Mouse (Mus musculus) liver, embryonic 16.5 days (tissue): ENCODE results near the gene Rbpj. TPM values are rescaled to one million over a fixed set of nuclear protein-coding genes. Genes with fewer than 3 reads are reported as not detected.
"Not testable (repeated sequence)": the region's sequence is repeated elsewhere in the genome, so short reads cannot be mapped to it uniquely, and the experiment has no call there.

Source experiments
- ATAC-seq: fragments of 200-750 bp; cut with Nextera tagmentation; 2 replicates; pipeline ENCODE4 v1.8.0; 2017; ENCODE audit warnings: low read depth, mild to moderate bottlenecking, moderate number of reproducible peaks, moderate library complexity
- H3K27ac ChIP-seq: fragments of 300-500 bp; sonication (generic); 2 replicates; pipeline ENCODE4 v1.5.1; 2014; ENCODE audit warnings: mild to moderate bottlenecking, low read length
- H3K27me3 ChIP-seq: fragments of 300-500 bp; sonication (generic); 2 replicates; pipeline ENCODE4 v1.6.1; 2014; ENCODE audit warnings: low read depth, low read length, mixed read lengths; ENCODE audit not compliant: control insufficient read depth, insufficient read depth
- H3K36me3 ChIP-seq: fragments of 300-500 bp; sonication (generic); 2 replicates; pipeline ENCODE4 v1.6.1; 2014; ENCODE audit warnings: mild to moderate bottlenecking; ENCODE audit not compliant: control insufficient read depth, insufficient read depth
- H3K4me1 ChIP-seq: fragments of 300-500 bp; sonication (generic); 2 replicates; pipeline ENCODE4 v1.6.1; 2014; ENCODE audit warnings: low read depth, low read length, mixed read lengths; ENCODE audit not compliant: control insufficient read depth
- H3K4me2 ChIP-seq: fragments of 300-500 bp; sonication (generic); 2 replicates; pipeline ENCODE4 v1.6.1; 2014; ENCODE audit warnings: low read depth, low read length, mixed read lengths
- H3K4me3 ChIP-seq: fragments of 300-500 bp; sonication (generic); 2 replicates; pipeline ENCODE4 v1.5.1; 2014; ENCODE audit warnings: low read depth, mild to moderate bottlenecking, low read length
- H3K9ac ChIP-seq: fragments of 300-500 bp; sonication (generic); 2 replicates; pipeline ENCODE4 v1.6.1; 2014; ENCODE audit warnings: low read depth, low read length
- H3K9me3 ChIP-seq: fragments of 300-500 bp; sonication (generic); replicated peaks from 2 replicates; pipeline ENCODE4 v1.6.1; 2016; ENCODE audit warnings: low read length; ENCODE audit not compliant: control insufficient read depth
- WGBS: fragments of 180-500 bp; shearing (Covaris S2); extraction: QIAGEN DNeasy Blood & Tissue Kit; methylation state at CpG from one replicate; pipeline ENCODE4 v1.1.7; 2014; ENCODE audit not compliant: insufficient replicate concordance; 5-methylcytosine and 5-hydroxymethylcytosine counted together
- polyA plus RNA-seq: library from polyadenylated mRNA; unstranded; fragments of >200 nt; fragmentation: Nextera tagmentation; extraction: Ambion mirVana; gene quantifications from 2 replicates; pipeline ENCODE4 v1.2.1, GENCODE M21; 2015

Rbpj gene
- polyA plus RNA-seq, 1 experiment from 2014 or later = 6.9 TPM

GRCm38 (mm10) chr5:53671507-53671906, 205.6 kb downstream of the Rbpj start:
- Histone ChIP-seq H3K4me1 (no peaks in the 10 kb centered on the region), H3K36me3 (no peaks in the 10 kb centered on the region), H3K4me2 (no peak overlapping the region), H3K4me3 (no peak overlapping the region), H3K27me3 (no peaks in the 10 kb centered on the region), H3K9ac (no peak overlapping the region), H3K9me3 (no peaks in the 10 kb centered on the region), H3K27ac (no peak overlapping the region)
- ATAC-seq = no peak
- WGBS = 57% methylated on average over 4 of the region's 4 CpGs

- no peak overlapping the region for H3K4me2 ChIP-seq
- no peaks in the 10 kb centered on the region for H3K9me3 ChIP-seq
- WGBS = 22% methylated on average over 5 of the region's 5 CpGs
- H3K27ac ChIP-seq = no peak overlapping the region
- no peaks in the 10 kb centered on the region for H3K36me3 ChIP-seq
- no peaks in the 10 kb centered on the region for H3K27me3 ChIP-seq
- H3K4me3 ChIP-seq = no peak overlapping the region
- no peak for ATAC-seq
- no peaks in the 10 kb centered on the region for H3K4me1 ChIP-seq
- no peak overlapping the region for H3K9ac ChIP-seq
Measured at GRCm38 (mm10) chr5:53672352-53672751, 206.4 kb downstream of the Rbpj start.

GRCm38 (mm10) chr5:53673493-53674150, 207.7 kb downstream of the Rbpj start:
- not testable (repeated sequence) for H3K4me1 ChIP-seq, H3K27me3 ChIP-seq, ATAC-seq, H3K9ac ChIP-seq, H3K9me3 ChIP-seq, H3K4me2 ChIP-seq, H3K4me3 ChIP-seq, H3K36me3 ChIP-seq, H3K27ac ChIP-seq
- WGBS = 69% methylated on average over 5 of the region's 6 CpGs

- Histone ChIP-seq H3K9ac (no peak overlapping the region), H3K36me3 (no peaks in the 10 kb centered on the region), H3K4me2 (no peak overlapping the region), H3K4me3 (no peak overlapping the region), H3K4me1 (no peaks in the 10 kb centered on the region), H3K27me3 (peaks cover 2% of the 10 kb centered on the region; the same call in 1 of the 2 replicates), H3K27ac (no peak overlapping the region), H3K9me3 (no peaks in the 10 kb centered on the region)
- ATAC-seq = peak; percentile 39; the same call in 1 of the 2 replicates
- 58% methylated on average over 8 of the region's 8 CpGs for WGBS
Measured at GRCm38 (mm10) chr5:53676671-53677070, 210.7 kb downstream of the Rbpj start.

- H3K27ac ChIP-seq = no peak overlapping the region
- H3K36me3 ChIP-seq = no peaks in the 10 kb centered on the region
- WGBS = 37% methylated on average over 13 of the region's 13 CpGs
- no peak for ATAC-seq
- no peak overlapping the region for H3K4me3 ChIP-seq
- H3K9ac ChIP-seq = no peak overlapping the region
- no peaks in the 10 kb centered on the region for H3K9me3 ChIP-seq
- H3K4me1 ChIP-seq = no peaks in the 10 kb centered on the region
- H3K27me3 ChIP-seq = peaks cover 2% of the 10 kb centered on the region; the same call in 1 of the 2 replicates
- H3K4me2 ChIP-seq = no peak overlapping the region
Measured at GRCm38 (mm10) chr5:53678036-53678767, 212.2 kb downstream of the Rbpj start.

- Histone ChIP-seq H3K9me3 (no peaks in the 10 kb centered on the region), H3K4me1 (no peaks in the 10 kb centered on the region), H3K27ac (no peak overlapping the region), H3K36me3 (no peaks in the 10 kb centered on the region), H3K4me3 (no peak overlapping the region), H3K9ac (no peak overlapping the region), H3K27me3 (peaks cover 2% of the 10 kb centered on the region; the same call in 1 of the 2 replicates), H3K4me2 (no peak overlapping the region)
- no peak for ATAC-seq
- 49% methylated on average over 6 of the region's 6 CpGs for WGBS
Measured at GRCm38 (mm10) chr5:53679651-53680050, 213.7 kb downstream of the Rbpj start.

- WGBS = 42% methylated on average over 3 of the region's 3 CpGs
- no peaks in the 10 kb centered on the region; the same call in 1 of the 2 replicates for H3K27me3 ChIP-seq
- H3K9ac ChIP-seq = no peak overlapping the region
- no peak overlapping the region for H3K4me2 ChIP-seq
- H3K36me3 ChIP-seq = no peaks in the 10 kb centered on the region
- no peaks in the 10 kb centered on the region for H3K9me3 ChIP-seq
- H3K4me3 ChIP-seq = no peak overlapping the region
- H3K27ac ChIP-seq = no peak overlapping the region
- H3K4me1 ChIP-seq = no peaks in the 10 kb centered on the region
- ATAC-seq = no peak
Measured at GRCm38 (mm10) chr5:53683916-53684315, 218.0 kb downstream of the Rbpj start.

GRCm38 (mm10) chr5:53684417-53684816, 218.5 kb downstream of the Rbpj start:
- H3K4me2 ChIP-seq = no peak overlapping the region
- H3K27me3 ChIP-seq = no peaks in the 10 kb centered on the region
- no peak overlapping the region for H3K9ac ChIP-seq
- ATAC-seq = no peak
- WGBS = 45% methylated on average over 1 of the region's 1 CpGs
- no peaks in the 10 kb centered on the region for H3K36me3 ChIP-seq
- H3K27ac ChIP-seq = no peak overlapping the region
- no peaks in the 10 kb centered on the region for H3K4me1 ChIP-seq
- no peak overlapping the region for H3K4me3 ChIP-seq
- no peaks in the 10 kb centered on the region for H3K9me3 ChIP-seq

GRCm38 (mm10) chr5:53685623-53686022, 219.7 kb downstream of the Rbpj start:
- no peaks in the 10 kb centered on the region for H3K9me3 ChIP-seq
- no peak overlapping the region for H3K4me2 ChIP-seq
- 34% methylated on average over 4 of the region's 4 CpGs for WGBS
- no peaks in the 10 kb centered on the region for H3K4me1 ChIP-seq
- H3K27ac ChIP-seq = no peak overlapping the region
- no peak overlapping the region for H3K4me3 ChIP-seq
- ATAC-seq = no peak
- H3K27me3 ChIP-seq = no peaks in the 10 kb centered on the region
- no peak overlapping the region for H3K9ac ChIP-seq
- H3K36me3 ChIP-seq = no peaks in the 10 kb centered on the region
